21 mouse cellular contexts compared by ENCODE assay signal in genomic region chr7:58829111-58829510, GRCm38 (mm10).
A peak's percentile ranks its signal among the peaks of the same experiment; 100 is the strongest.
DNase-seq lines count a peak whose midpoint lies in the region; ATAC-seq and TF ChIP-seq lines count a peak whose summit lies in the region.
"Had no signal": no experiment of that assay in that cellular context is flagged by ENCODE, and none has a peak within 500 bp of the region (broad histone marks: within the 10 kb centered on the region; RNA-seq: fewer than 3 reads in every experiment).

No protein-coding gene starts in this region.

- H3K4me1 ChIP-seq in heart, postnatal 0 days (ENCODE audit: control insufficient read depth, insufficient read depth), result peaks cover 5% of the 10 kb centered on the region
- H3K4me1 ChIP-seq: embryonic facial prominence, embryonic 13.5 days; midbrain, embryonic 12.5 days had no signal

- H3K4me2 ChIP-seq in heart, postnatal 0 days (ENCODE audit: low read depth, low read length), result no peak overlapping the region
- H3K4me2 ChIP-seq: embryonic facial prominence, embryonic 13.5 days; heart, embryonic 12.5 days; limb, embryonic 13.5 days; lung, embryonic 15.5 days; midbrain, embryonic 12.5 days had no signal

- peaks cover 7% of the 10 kb centered on the region; the same call in 1 of the 2 replicates for H3K36me3 ChIP-seq in heart, postnatal 0 days (replicated peaks; ENCODE audit: control insufficient read depth, insufficient read depth, low read length)
- H3K36me3 ChIP-seq: lung, embryonic 15.5 days; midbrain, embryonic 12.5 days had no signal

- H3K9ac ChIP-seq in heart, postnatal 0 days (replicated peaks; ENCODE audit: low read depth, low read length), result no peak overlapping the region
- H3K9ac ChIP-seq: embryonic facial prominence, embryonic 13.5 days; heart, embryonic 12.5 days; limb, embryonic 13.5 days; lung, embryonic 15.5 days; midbrain, embryonic 12.5 days had no signal

- intact Hi-C loops in heart, postnatal 10 days (cut with DNase I), result no loop called here

- H3K27me3 ChIP-seq in heart, postnatal 0 days (ENCODE audit: control insufficient read depth, insufficient read depth, low read length), result no peaks in the 10 kb centered on the region
- H3K27me3 ChIP-seq: embryonic facial prominence, embryonic 13.5 days; heart, embryonic 12.5 days; limb, embryonic 13.5 days; lung, embryonic 15.5 days; midbrain, embryonic 12.5 days; Patski had no signal

- ATAC-seq in heart, postnatal 0 days (ENCODE audit: insufficient read depth, low read depth), result peak; percentile 20; the same call in 1 of the 2 replicates
- peak; percentile 57 for ATAC-seq in granulocyte monocyte progenitor cell, adult 5-6 weeks (replicated peaks; ENCODE audit: poor library complexity, severe bottlenecking)
- ATAC-seq: forebrain, embryonic 16.5 days; hindbrain, postnatal 0 days; Patski had no signal

- H3K9me3 ChIP-seq in heart, postnatal 0 days (replicated peaks; ENCODE audit: control insufficient read depth, low read length), result no peaks in the 10 kb centered on the region
- H3K9me3 ChIP-seq: embryonic facial prominence, embryonic 13.5 days; heart, embryonic 12.5 days; limb, embryonic 13.5 days; lung, embryonic 15.5 days; midbrain, embryonic 12.5 days had no signal

- no peak for TF ChIP-seq CTCF in heart, postnatal 0 days (IDR thresholded peaks at IDR 0.05; ENCODE audit: low read depth)

- WGBS in heart, postnatal 0 days, result 60% methylated on average over 5 of the region's 5 CpGs

- no peak overlapping the region for H3K27ac ChIP-seq in heart, postnatal 0 days (ENCODE audit: low read depth)
- H3K27ac ChIP-seq: embryonic facial prominence, embryonic 13.5 days; hindbrain, postnatal 0 days; kidney, postnatal 0 days; limb, embryonic 13.5 days; lung, embryonic 15.5 days; midbrain, embryonic 12.5 days had no signal

- H3K4me3 ChIP-seq in heart, postnatal 0 days (ENCODE audit: low read depth, low read length), result no peak overlapping the region
- H3K4me3 ChIP-seq: embryonic facial prominence, embryonic 13.5 days; heart, embryonic 12.5 days; limb, embryonic 13.5 days; lung, embryonic 15.5 days; midbrain, embryonic 12.5 days had no signal

- no peak for DNase-seq in heart, postnatal 0 days (ENCODE audit: low spot score)
- no peak for DNase-seq in heart, postnatal 10 days
- peak; percentile 68 for DNase-seq in CD4-positive, CD25-positive, alpha-beta regulatory T cell, adult 2 months (ENCODE audit: low read depth, low spot score)
- peak; percentile 30 for DNase-seq in lung, postnatal 36 days
- DNase-seq in cerebellum, postnatal 25 days, result no peak
- DNase-seq in thymus, postnatal 4 days, result no peak
- DNase-seq in layer of hippocampus, adult 11-12 months (ENCODE audit: low spot score), result no peak
- DNase-seq: cerebellum, adult 18-20 months; heart, postnatal 4 days; layer of hippocampus, adult 9-11 months; thymus, adult 2 months had no signal

- no peak for TF ChIP-seq EP300 in heart, postnatal 0 days (IDR thresholded peaks at IDR 0.05; ENCODE audit: low read depth)

Comparison
In these comparisons a context has a peak if more than half of its experiments do, and no peak if none do; other contexts are left out.
1. DNase-seq: peak in CD4-positive, CD25-positive, alpha-beta regulatory T cell, adult 2 months (single experiment) and lung, postnatal 36 days (single experiment); none in heart, postnatal 0 days (single experiment), heart, postnatal 10 days (0 of 2), cerebellum, postnatal 25 days (0 of 2), thymus, postnatal 4 days (single experiment) and layer of hippocampus, adult 11-12 months (single experiment).